Mouse (Mus musculus) lung, embryonic 15.5 days (tissue): ENCODE measurements at regions not wholly inside any gene's neighbourhood (a gene's known extent, or its start where the extent isn't known, plus 50 kb on each side); places are given as distances from the start of the nearest gene placed in this dataset.
A peak's percentile ranks its signal among the peaks of the same experiment; 100 is the strongest.

Source experiments
- ATAC-seq: fragments of 200-750 bp; cut with Nextera tagmentation; 2 replicates; pipeline ENCODE4 v1.8.0; 2017; ENCODE audit warnings: moderate number of reproducible peaks, borderline replicate concordance; ENCODE audit not compliant: low FRiP score, low TSS enrichment; ENCODE audit errors: extremely low read depth
- H3K27ac ChIP-seq: fragments of 300-500 bp; sonication (generic); 2 replicates; pipeline ENCODE4 v1.5.1; 2015; ENCODE audit warnings: moderate library complexity, mild to moderate bottlenecking, inconsistent platforms
- H3K27me3 ChIP-seq: fragments of 300-500 bp; sonication (generic); 2 replicates; pipeline ENCODE4 v1.6.1; 2015; ENCODE audit warnings: inconsistent platforms
- H3K36me3 ChIP-seq: fragments of 300-500 bp; sonication (generic); 2 replicates; pipeline ENCODE4 v1.6.1; 2015; ENCODE audit warnings: inconsistent platforms
- H3K4me1 ChIP-seq: fragments of 300-500 bp; sonication (generic); 2 replicates; pipeline ENCODE4 v1.6.1; 2015; ENCODE audit warnings: inconsistent platforms
- H3K4me2 ChIP-seq: fragments of 300-500 bp; sonication (generic); 2 replicates; pipeline ENCODE4 v1.6.1; 2015; ENCODE audit warnings: inconsistent platforms, mild to moderate bottlenecking, moderate library complexity
- H3K4me3 ChIP-seq: fragments of 300-500 bp; sonication (generic); 2 replicates; pipeline ENCODE4 v1.5.1; 2015; ENCODE audit warnings: mild to moderate bottlenecking, inconsistent platforms
- H3K9ac ChIP-seq: fragments of 300-500 bp; sonication (generic); 2 replicates; pipeline ENCODE4 v1.6.1; 2015; ENCODE audit warnings: inconsistent platforms
- H3K9me3 ChIP-seq: fragments of 300-500 bp; sonication (generic); 2 replicates; pipeline ENCODE4 v1.6.1; 2016; ENCODE audit warnings: inconsistent platforms
- whole genome bisulfite sequencing: fragments of 180-500 bp; shearing (Covaris S2); methylation state at CpG from one replicate; pipeline ENCODE4 v1.1.7; 2015; 5-methylcytosine and 5-hydroxymethylcytosine counted together

GRCm38 (mm10) chr11:19202602-19203517 lies 184.1 kb upstream of the Meis1 start:
- no peak overlapping the region for H3K4me3 ChIP-seq
- H3K27ac ChIP-seq = no peak overlapping the region
- H3K9ac ChIP-seq = no peak overlapping the region
- H3K4me1 ChIP-seq = peaks cover 11% of the 10 kb centered on the region; the same call in 1 of the 2 replicates
- H3K4me2 ChIP-seq = no peak overlapping the region
- H3K9me3 ChIP-seq = no peaks in the 10 kb centered on the region
- H3K27me3 ChIP-seq = no peaks in the 10 kb centered on the region
- ATAC-seq = no peak
- WGBS = 76% methylated on average over 8 of the region's 8 CpGs
- H3K36me3 ChIP-seq = no peaks in the 10 kb centered on the region

- H3K36me3 ChIP-seq = no peaks in the 10 kb centered on the region
- H3K27ac ChIP-seq = no peak overlapping the region
- no peak for ATAC-seq
- H3K27me3 ChIP-seq = no peaks in the 10 kb centered on the region
- no peaks in the 10 kb centered on the region for H3K9me3 ChIP-seq
- H3K9ac ChIP-seq = no peak overlapping the region
- no peak overlapping the region for H3K4me2 ChIP-seq
- peaks cover 11% of the 10 kb centered on the region; the same call in 1 of the 2 replicates for H3K4me1 ChIP-seq
- no peak overlapping the region for H3K4me3 ChIP-seq
- WGBS = 61% methylated on average over 4 of the region's 4 CpGs
Observed at GRCm38 (mm10) chr11:19203518-19203900, 184.7 kb upstream of the Meis1 start.

GRCm38 (mm10) chr11:19203968-19204367 lies 185.2 kb upstream of the Meis1 start:
- Histone ChIP-seq H3K4me3 (no peak overlapping the region), H3K4me2 (peak overlapping the region; percentile 21), H3K27ac (peak overlapping the region; percentile 61), H3K36me3 (no peaks in the 10 kb centered on the region), H3K4me1 (peaks cover 11% of the 10 kb centered on the region; the same call in 1 of the 2 replicates), H3K9me3 (no peaks in the 10 kb centered on the region), H3K27me3 (no peaks in the 10 kb centered on the region), H3K9ac (no peak overlapping the region)
- ATAC-seq = peak; percentile 82; the same call in 1 of the 2 replicates
- WGBS = 31% methylated on average over 5 of the region's 5 CpGs

- H3K9me3 ChIP-seq = no peaks in the 10 kb centered on the region
- 35% methylated on average over 7 of the region's 7 CpGs for WGBS
- peak overlapping the region; percentile 61 for H3K27ac ChIP-seq
- no peaks in the 10 kb centered on the region for H3K27me3 ChIP-seq
- peak; percentile 79 for ATAC-seq
- no peak overlapping the region for H3K9ac ChIP-seq
- peak overlapping the region; percentile 21 for H3K4me2 ChIP-seq
- no peaks in the 10 kb centered on the region for H3K36me3 ChIP-seq
- H3K4me1 ChIP-seq = peaks cover 11% of the 10 kb centered on the region; the same call in 1 of the 2 replicates
- H3K4me3 ChIP-seq = no peak overlapping the region
Observed at GRCm38 (mm10) chr11:19204521-19204920, 185.7 kb upstream of the Meis1 start.

DNA sequence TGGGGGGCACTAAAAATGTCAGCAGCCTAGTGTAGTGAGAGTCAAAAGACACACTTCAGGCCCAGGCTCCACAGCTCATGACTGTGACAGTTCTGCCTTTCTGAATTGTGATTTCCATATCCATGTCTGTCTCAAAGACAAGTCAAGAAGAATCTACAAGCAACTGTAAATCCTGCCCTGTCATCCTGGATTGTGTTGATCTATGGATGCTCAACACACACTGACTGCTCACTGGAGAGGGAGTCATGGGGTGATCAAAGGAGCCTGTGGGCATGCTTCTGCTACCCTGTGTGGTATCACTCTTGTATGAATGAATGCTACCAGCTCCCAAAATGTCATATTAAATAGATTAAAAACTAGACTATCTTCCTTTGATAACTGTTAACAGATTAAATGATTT lies 186.4 kb upstream of the Meis1 start:
- ATAC-seq = no peak
- H3K4me1 ChIP-seq = peaks cover 11% of the 10 kb centered on the region; the same call in 1 of the 2 replicates
- H3K27me3 ChIP-seq = no peaks in the 10 kb centered on the region
- peak overlapping the region; percentile 61 for H3K27ac ChIP-seq
- H3K4me2 ChIP-seq = peak overlapping the region; percentile 21; the same call in 1 of the 2 replicates
- no peaks in the 10 kb centered on the region for H3K36me3 ChIP-seq
- H3K9me3 ChIP-seq = no peaks in the 10 kb centered on the region
- H3K9ac ChIP-seq = no peak overlapping the region
- H3K4me3 ChIP-seq = no peak overlapping the region

- Histone ChIP-seq H3K4me3 (no peak overlapping the region), H3K27ac (no peak overlapping the region), H3K4me2 (no peak overlapping the region), H3K9me3 (no peaks in the 10 kb centered on the region), H3K36me3 (no peaks in the 10 kb centered on the region), H3K9ac (no peak overlapping the region), H3K27me3 (no peaks in the 10 kb centered on the region), H3K4me1 (no peaks in the 10 kb centered on the region)
- WGBS = 80% methylated on average over 3 of the region's 3 CpGs
- no peak for ATAC-seq
Observed at GRCm38 (mm10) chr11:19219476-19219875, 200.7 kb upstream of the Meis1 start.

GRCm38 (mm10) chr11:19221442-19221841 lies 202.7 kb upstream of the Meis1 start:
- ATAC-seq = no peak
- Histone ChIP-seq H3K4me3 (no peak overlapping the region), H3K27me3 (no peaks in the 10 kb centered on the region), H3K9ac (no peak overlapping the region), H3K36me3 (no peaks in the 10 kb centered on the region), H3K9me3 (no peaks in the 10 kb centered on the region), H3K4me1 (no peaks in the 10 kb centered on the region), H3K27ac (no peak overlapping the region), H3K4me2 (no peak overlapping the region)
- WGBS = 83% methylated on average over 1 of the region's 1 CpGs

DNA sequence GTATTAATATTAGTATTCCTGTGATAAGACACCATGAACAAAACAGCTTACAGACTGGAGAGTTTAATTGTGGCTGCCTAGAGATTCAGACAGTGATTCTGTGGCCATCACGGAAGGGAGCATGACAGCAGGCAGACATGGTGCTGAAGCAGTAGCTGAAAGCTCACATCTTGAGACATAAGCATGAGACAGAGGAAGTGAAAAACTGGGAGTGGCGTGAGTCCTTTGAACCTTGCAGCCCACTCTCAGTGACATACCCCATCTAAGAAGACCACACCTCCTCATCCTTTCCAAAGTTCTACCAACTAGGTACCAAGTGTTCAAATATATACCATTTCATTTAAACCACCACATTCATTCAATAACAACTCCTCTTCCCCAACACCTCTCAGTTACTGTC lies 208.0 kb upstream of the Meis1 start:
- no peak for ATAC-seq
- Histone ChIP-seq H3K27me3 (no peaks in the 10 kb centered on the region), H3K36me3 (no peaks in the 10 kb centered on the region), H3K4me1 (no peaks in the 10 kb centered on the region), H3K27ac (no peak overlapping the region), H3K4me2 (no peak overlapping the region), H3K9ac (no peak overlapping the region), H3K9me3 (no peaks in the 10 kb centered on the region), H3K4me3 (no peak overlapping the region)
- WGBS = 75% methylated on average over 2 of the region's 2 CpGs

DNA sequence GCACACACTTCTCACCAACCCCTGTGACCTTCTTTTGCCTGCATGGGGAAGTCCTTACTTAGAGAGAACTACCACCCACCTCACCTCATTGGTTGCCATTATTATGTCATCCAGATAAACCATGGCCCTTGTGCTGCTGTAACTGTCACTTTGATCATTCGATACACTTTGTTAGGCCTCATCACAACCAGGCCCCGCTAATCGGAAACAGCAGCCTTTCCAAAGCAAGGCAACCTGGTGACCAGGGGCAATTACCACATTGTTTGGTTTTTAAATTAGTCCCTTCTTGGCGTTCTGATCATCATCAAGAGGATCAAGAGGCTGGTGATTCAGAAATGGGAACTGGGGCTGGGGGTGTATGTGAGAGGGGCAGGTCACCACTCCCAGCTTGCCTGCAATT lies 208.9 kb upstream of the Meis1 start:
- H3K9me3 ChIP-seq = no peaks in the 10 kb centered on the region
- H3K36me3 ChIP-seq = no peaks in the 10 kb centered on the region
- 59% methylated on average over 4 of the region's 4 CpGs for WGBS
- H3K27ac ChIP-seq = no peak overlapping the region
- H3K4me1 ChIP-seq = no peaks in the 10 kb centered on the region
- H3K4me3 ChIP-seq = no peak overlapping the region
- no peak overlapping the region for H3K9ac ChIP-seq
- ATAC-seq = no peak
- H3K4me2 ChIP-seq = no peak overlapping the region
- no peaks in the 10 kb centered on the region for H3K27me3 ChIP-seq

DNA sequence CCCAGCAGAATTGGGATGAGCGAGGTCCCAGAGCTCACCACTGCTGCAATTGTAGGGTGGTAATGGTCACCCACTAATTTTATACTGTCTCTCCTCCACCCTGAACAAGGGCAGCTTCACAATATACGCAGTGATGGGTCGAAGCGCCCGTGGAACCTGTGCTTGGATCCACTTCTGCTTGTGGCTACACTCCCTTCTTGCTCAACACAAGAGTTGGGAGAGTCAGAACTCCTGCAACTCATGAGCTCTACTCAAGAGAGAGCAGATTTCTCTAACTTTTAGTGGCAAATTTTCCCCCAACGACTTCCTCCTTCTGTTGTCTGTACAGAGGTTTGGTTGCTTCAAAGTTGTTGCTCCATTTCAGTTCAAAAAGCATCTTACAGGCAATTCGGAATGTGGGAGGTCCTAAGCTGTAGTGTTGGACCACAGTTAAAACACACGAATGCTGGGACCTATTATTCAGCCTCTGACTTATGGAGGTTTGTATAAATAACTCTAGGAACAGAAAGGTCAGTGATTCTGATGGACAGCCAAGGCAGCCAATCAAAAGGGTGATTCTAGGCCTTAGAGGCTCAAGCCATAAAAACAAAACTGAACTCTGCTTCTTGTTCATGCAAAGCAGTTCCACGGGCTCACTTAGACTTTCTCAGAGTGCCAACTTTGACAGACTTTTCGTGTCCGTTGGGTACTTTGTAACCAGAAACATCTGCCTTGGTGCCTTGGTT lies 227.8 kb upstream of the Meis1 start:
- Histone ChIP-seq H3K4me2 (no peak overlapping the region), H3K27me3 (no peaks in the 10 kb centered on the region), H3K27ac (no peak overlapping the region), H3K4me3 (no peak overlapping the region), H3K9me3 (no peaks in the 10 kb centered on the region), H3K36me3 (no peaks in the 10 kb centered on the region), H3K9ac (no peak overlapping the region), H3K4me1 (no peaks in the 10 kb centered on the region)
- 83% methylated on average over 11 of the region's 11 CpGs for WGBS
- no peak for ATAC-seq

- ATAC-seq = no peak
- H3K27ac ChIP-seq = no peak overlapping the region
- 28% methylated on average over 5 of the region's 5 CpGs for WGBS
Observed at GRCm38 (mm10) chr11:19253605-19254004, 234.8 kb upstream of the Meis1 start.

DNA sequence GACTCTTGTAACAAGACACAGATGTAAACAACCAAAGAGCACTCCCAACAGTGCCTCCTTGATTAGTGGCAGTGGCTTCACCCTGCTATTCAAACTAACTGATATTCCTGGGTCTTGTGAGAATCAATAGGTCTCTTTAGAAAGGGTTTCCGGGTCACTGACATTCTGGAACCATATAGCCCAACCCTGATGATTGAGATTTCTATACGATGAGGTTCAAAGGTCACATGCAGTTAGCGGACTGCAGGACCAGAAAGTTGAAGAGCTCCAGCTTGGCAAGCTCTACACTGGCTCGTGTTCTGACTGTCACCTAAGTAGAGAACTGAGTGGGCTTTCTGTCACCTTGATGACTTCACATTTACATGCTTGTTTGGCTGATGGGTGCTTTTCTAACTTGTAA lies 235.4 kb upstream of the Meis1 start:
- H3K27me3 ChIP-seq = no peaks in the 10 kb centered on the region
- H3K9me3 ChIP-seq = no peaks in the 10 kb centered on the region
- H3K27ac ChIP-seq = no peak overlapping the region
- H3K4me3 ChIP-seq = no peak overlapping the region
- WGBS = 44% methylated on average over 4 of the region's 4 CpGs
- 0 out of 2 replicates have a peak, but pooled peaks cover 9% of the 10 kb centered on the region for H3K4me1 ChIP-seq
- no peak for ATAC-seq
- H3K36me3 ChIP-seq = no peaks in the 10 kb centered on the region
- H3K4me2 ChIP-seq = no peak overlapping the region
- H3K9ac ChIP-seq = no peak overlapping the region

More at GRCm38 (mm10) chr11:19253605-19254004, 234.8 kb upstream of the Meis1 start:
- Histone ChIP-seq H3K4me1 (0 out of 2 replicates have a peak, but pooled peaks cover 9% of the 10 kb centered on the region), H3K9me3 (no peaks in the 10 kb centered on the region), H3K36me3 (no peaks in the 10 kb centered on the region), H3K27me3 (no peaks in the 10 kb centered on the region), H3K4me2 (no peak overlapping the region), H3K9ac (no peak overlapping the region), H3K4me3 (no peak overlapping the region)
